Mouse (Mus musculus): ENCODE results near the gene Gp5. TPM values are rescaled to one million over a fixed set of nuclear protein-coding genes. Genes with fewer than 3 reads are reported as not detected.

The Gp5 gene
- polyA plus RNA-seq, 1 experiment from 2014 or later: 31.1 TPM

- DNase-seq (ENCODE audit: low spot score) (no peak), ATAC-seq (replicated peaks; ENCODE audit: low FRiP score) (no peak)
- H3K27ac ChIP-seq (ENCODE audit: low read depth, low read length): no peak overlapping the region
- no peak overlapping the region for H3K9ac ChIP-seq (ENCODE audit: low read depth, low read length)
- no peaks in the 10 kb centered on the region; the same call in 1 of the 2 replicates for H3K4me1 ChIP-seq (replicated peaks; ENCODE audit: control insufficient read depth, insufficient read depth, low read length)
- no peak overlapping the region for H3K4me2 ChIP-seq
- 56% methylated on average over 4 of the region's 4 CpGs for WGBS
- peaks cover 48% of the 10 kb centered on the region for H3K27me3 ChIP-seq (replicated peaks; ENCODE audit: control insufficient read depth, insufficient read depth, low read length)
- no peaks in the 10 kb centered on the region for H3K36me3 ChIP-seq (ENCODE audit: control insufficient read depth, insufficient read depth, low read length)
- H3K9me3 ChIP-seq (ENCODE audit: control insufficient read depth, low read length): no peaks in the 10 kb centered on the region
- H3K4me3 ChIP-seq (ENCODE audit: low read depth, low read length): no peak overlapping the region
Measured at GRCm38 (mm10) chr16:30285701-30286100, 24.9 kb downstream of the Gp5 start.

GRCm38 (mm10) chr16:30283743-30284337 lies 26.7 kb downstream of the Gp5 start:
- Histone ChIP-seq H3K27ac (ENCODE audit: low read depth, low read length) (no peak overlapping the region), H3K4me1 (replicated peaks; ENCODE audit: control insufficient read depth, insufficient read depth, low read length) (no peaks in the 10 kb centered on the region; the same call in 1 of the 2 replicates), H3K27me3 (replicated peaks; ENCODE audit: control insufficient read depth, insufficient read depth, low read length) (peaks cover 51% of the 10 kb centered on the region), H3K4me3 (ENCODE audit: low read depth, low read length) (no peak overlapping the region), H3K4me2 (no peak overlapping the region; the same call in 1 of the 2 replicates), H3K9me3 (ENCODE audit: control insufficient read depth, low read length) (no peaks in the 10 kb centered on the region), H3K9ac (ENCODE audit: low read depth, low read length) (no peak overlapping the region), H3K36me3 (ENCODE audit: control insufficient read depth, insufficient read depth, low read length) (no peaks in the 10 kb centered on the region)
- WGBS: 4% methylated on average over 15 of the region's 15 CpGs
- DNase-seq (ENCODE audit: low spot score): peak; percentile 54
- ATAC-seq (replicated peaks; ENCODE audit: low FRiP score): no peak

GRCm38 (mm10) chr16:30282844-30283495 lies 27.6 kb downstream of the Gp5 start, which contains the start of gene Lrrc15:
Lrrc15 (minus strand) TSS chr16:30283256.
- ATAC-seq (replicated peaks; ENCODE audit: low FRiP score): no peak
- Histone ChIP-seq H3K4me1 (replicated peaks; ENCODE audit: control insufficient read depth, insufficient read depth, low read length) (no peaks in the 10 kb centered on the region; the same call in 1 of the 2 replicates), H3K4me3 (ENCODE audit: low read depth, low read length) (peak within 1 kb of the TSS; percentile 32), H3K36me3 (ENCODE audit: control insufficient read depth, insufficient read depth, low read length) (no peaks in the 10 kb centered on the region), H3K27ac (ENCODE audit: low read depth, low read length) (no peak within 1 kb of the TSS), H3K9ac (ENCODE audit: low read depth, low read length) (no peak within 1 kb of the TSS), H3K9me3 (ENCODE audit: control insufficient read depth, low read length) (no peaks in the 10 kb centered on the region), H3K4me2 (peak within 1 kb of the TSS; percentile 57), H3K27me3 (replicated peaks; ENCODE audit: control insufficient read depth, insufficient read depth, low read length) (peaks cover 50% of the 10 kb centered on the region)
- peak; percentile 43 for DNase-seq (ENCODE audit: low spot score)
- WGBS: 10% methylated on average over 34 of the region's 34 CpGs

DNA sequence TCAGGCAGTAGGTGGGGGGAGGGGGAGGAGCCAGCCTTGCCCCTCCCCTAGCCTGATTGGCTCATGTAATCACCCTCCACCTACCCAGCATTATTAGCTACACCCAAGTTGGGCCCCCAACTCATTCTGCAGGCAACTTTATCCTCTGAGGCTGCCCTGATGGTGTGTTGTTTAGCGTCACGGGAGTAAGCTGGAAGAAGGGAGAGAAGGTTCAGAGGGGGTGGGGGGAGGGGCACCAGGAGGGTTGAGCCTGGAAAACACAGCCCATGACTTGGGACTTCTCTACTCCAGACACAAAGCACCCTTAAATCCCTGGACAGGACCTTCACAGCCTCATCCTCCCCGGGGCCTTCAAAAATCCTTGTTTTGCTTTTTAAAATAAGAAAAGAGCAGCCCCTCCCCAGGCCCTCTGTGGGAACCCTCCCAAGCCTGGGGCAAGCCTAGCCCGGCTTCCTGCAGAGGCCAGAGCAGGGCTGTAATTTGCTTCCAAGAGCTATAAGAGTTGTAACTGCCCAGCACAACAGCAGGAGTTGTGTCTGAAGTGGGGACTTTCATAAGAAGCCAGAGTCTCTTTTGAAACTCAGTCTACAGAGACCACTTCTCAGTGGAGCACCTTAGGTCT lies 29.8 kb downstream of the Gp5 start:
- H3K36me3 ChIP-seq (ENCODE audit: control insufficient read depth, insufficient read depth, low read length): no peaks in the 10 kb centered on the region
- H3K4me1 ChIP-seq (replicated peaks; ENCODE audit: control insufficient read depth, insufficient read depth, low read length): no peaks in the 10 kb centered on the region; the same call in 1 of the 2 replicates
- WGBS: 35% methylated on average over 4 of the region's 4 CpGs
- no peak for ATAC-seq (replicated peaks; ENCODE audit: low FRiP score)
- no peak for DNase-seq (ENCODE audit: low spot score)
- no peak overlapping the region for H3K9ac ChIP-seq (ENCODE audit: low read depth, low read length)
- no peaks in the 10 kb centered on the region for H3K9me3 ChIP-seq (ENCODE audit: control insufficient read depth, low read length)
- H3K27me3 ChIP-seq (replicated peaks; ENCODE audit: control insufficient read depth, insufficient read depth, low read length): peaks cover 48% of the 10 kb centered on the region
- no peak overlapping the region for H3K4me3 ChIP-seq (ENCODE audit: low read depth, low read length)
- H3K27ac ChIP-seq (ENCODE audit: low read depth, low read length): no peak overlapping the region
- no peak overlapping the region for H3K4me2 ChIP-seq

DNA sequence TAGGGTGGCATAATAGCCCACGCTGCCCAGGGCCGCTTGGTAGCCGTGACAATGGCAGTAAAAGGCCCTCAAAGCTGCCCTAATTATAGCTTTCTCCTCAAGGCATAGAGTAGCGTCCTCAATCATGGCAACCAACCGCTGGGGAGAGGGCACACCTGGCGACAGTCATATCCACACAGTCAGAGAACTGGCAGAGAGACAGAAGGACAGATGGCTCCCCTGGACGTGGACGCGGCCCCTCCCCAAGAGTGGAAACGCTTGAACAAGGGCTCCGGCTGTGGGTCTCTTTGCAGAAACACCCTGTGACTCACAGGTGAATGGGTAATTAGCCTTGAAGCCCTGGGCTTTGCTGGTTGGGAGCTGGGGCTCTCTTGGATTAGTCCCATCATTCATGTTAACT lies 32.2 kb downstream of the Gp5 start:
- no peak overlapping the region for H3K9ac ChIP-seq (ENCODE audit: low read depth, low read length)
- H3K4me1 ChIP-seq (replicated peaks; ENCODE audit: control insufficient read depth, insufficient read depth, low read length): no peaks in the 10 kb centered on the region; the same call in 1 of the 2 replicates
- no peak overlapping the region for H3K4me2 ChIP-seq
- no peaks in the 10 kb centered on the region for H3K36me3 ChIP-seq (ENCODE audit: control insufficient read depth, insufficient read depth, low read length)
- H3K27ac ChIP-seq (ENCODE audit: low read depth, low read length): no peak overlapping the region
- no peak overlapping the region for H3K4me3 ChIP-seq (ENCODE audit: low read depth, low read length)
- WGBS: 82% methylated on average over 11 of the region's 11 CpGs
- DNase-seq (ENCODE audit: low spot score) (no peak), ATAC-seq (replicated peaks; ENCODE audit: low FRiP score) (no peak)
- peaks cover 25% of the 10 kb centered on the region for H3K27me3 ChIP-seq (replicated peaks; ENCODE audit: control insufficient read depth, insufficient read depth, low read length)
- no peaks in the 10 kb centered on the region for H3K9me3 ChIP-seq (ENCODE audit: control insufficient read depth, low read length)

GRCm38 (mm10) chr16:30275558-30276340 lies 34.8 kb downstream of the Gp5 start:
- H3K9ac ChIP-seq (ENCODE audit: low read depth, low read length): no peak overlapping the region
- no peaks in the 10 kb centered on the region; the same call in 1 of the 2 replicates for H3K4me1 ChIP-seq (replicated peaks; ENCODE audit: control insufficient read depth, insufficient read depth, low read length)
- DNase-seq (ENCODE audit: low spot score) (no peak), ATAC-seq (replicated peaks; ENCODE audit: low FRiP score) (no peak)
- H3K36me3 ChIP-seq (ENCODE audit: control insufficient read depth, insufficient read depth, low read length): no peaks in the 10 kb centered on the region
- H3K4me3 ChIP-seq (ENCODE audit: low read depth, low read length): no peak overlapping the region
- no peak overlapping the region for H3K4me2 ChIP-seq
- 79% methylated on average over 15 of the region's 15 CpGs for WGBS
- H3K27me3 ChIP-seq (replicated peaks; ENCODE audit: control insufficient read depth, insufficient read depth, low read length): peaks cover 3% of the 10 kb centered on the region; the same call in 1 of the 2 replicates
- H3K9me3 ChIP-seq (ENCODE audit: control insufficient read depth, low read length): no peaks in the 10 kb centered on the region
- H3K27ac ChIP-seq (ENCODE audit: low read depth, low read length): no peak overlapping the region

GRCm38 (mm10) chr16:30273065-30273464 lies 37.5 kb downstream of the Gp5 start:
- no peaks in the 10 kb centered on the region for H3K9me3 ChIP-seq (ENCODE audit: control insufficient read depth, low read length)
- no peak overlapping the region for H3K4me3 ChIP-seq (ENCODE audit: low read depth, low read length)
- H3K36me3 ChIP-seq (ENCODE audit: control insufficient read depth, insufficient read depth, low read length): no peaks in the 10 kb centered on the region
- H3K9ac ChIP-seq (ENCODE audit: low read depth, low read length): no peak overlapping the region
- H3K27ac ChIP-seq (ENCODE audit: low read depth, low read length): no peak overlapping the region
- H3K27me3 ChIP-seq (replicated peaks; ENCODE audit: control insufficient read depth, insufficient read depth, low read length): no peaks in the 10 kb centered on the region
- ATAC-seq (replicated peaks; ENCODE audit: low FRiP score): no peak
- no peaks in the 10 kb centered on the region; the same call in 1 of the 2 replicates for H3K4me1 ChIP-seq (replicated peaks; ENCODE audit: control insufficient read depth, insufficient read depth, low read length)
- no peak overlapping the region for H3K4me2 ChIP-seq
- whole genome bisulfite sequencing: 85% methylated on average over 8 of the region's 8 CpGs
- DNase-seq (ENCODE audit: low spot score): no peak

GRCm38 (mm10) chr16:30271941-30272595 lies 38.5 kb downstream of the Gp5 start:
- no peaks in the 10 kb centered on the region for H3K27me3 ChIP-seq (replicated peaks; ENCODE audit: control insufficient read depth, insufficient read depth, low read length)
- 72% methylated on average over 6 of the region's 6 CpGs for WGBS

More at GRCm38 (mm10) chr16:30271941-30272595, 38.5 kb downstream of the Gp5 start:
- no peaks in the 10 kb centered on the region for H3K36me3 ChIP-seq (ENCODE audit: control insufficient read depth, insufficient read depth, low read length)
- no peak overlapping the region for H3K4me2 ChIP-seq
- H3K9me3 ChIP-seq (ENCODE audit: control insufficient read depth, low read length): no peaks in the 10 kb centered on the region
- DNase-seq (ENCODE audit: low spot score) (no peak), ATAC-seq (replicated peaks; ENCODE audit: low FRiP score) (no peak)
- no peaks in the 10 kb centered on the region; the same call in 1 of the 2 replicates for H3K4me1 ChIP-seq (replicated peaks; ENCODE audit: control insufficient read depth, insufficient read depth, low read length)
- no peak overlapping the region for H3K4me3 ChIP-seq (ENCODE audit: low read depth, low read length)
- no peak overlapping the region for H3K27ac ChIP-seq (ENCODE audit: low read depth, low read length)
- no peak overlapping the region for H3K9ac ChIP-seq (ENCODE audit: low read depth, low read length)

Data from liver, embryonic 11.5 days (tissue).